Mouse (Mus musculus) lung, adult 2 months (tissue): ENCODE results near the gene Tnfrsf26.

Experiments
- CTCF ChIP-seq: fragments of 200-500 bp; IDR thresholded peaks from 2 replicates; pipeline ENCODE4 v1.5.1; 2011; ENCODE audit warnings: mild to moderate bottlenecking, low read length, control low read depth; ENCODE audit not compliant: insufficient read depth
- POLR2A ChIP-seq: fragments of 200-500 bp; IDR thresholded peaks from 2 replicates; pipeline ENCODE4 v1.6.1; 2011; ENCODE audit warnings: low read depth, mild to moderate bottlenecking, control low read depth, low read length, borderline replicate concordance; ENCODE audit errors: extremely low read depth

DNA sequence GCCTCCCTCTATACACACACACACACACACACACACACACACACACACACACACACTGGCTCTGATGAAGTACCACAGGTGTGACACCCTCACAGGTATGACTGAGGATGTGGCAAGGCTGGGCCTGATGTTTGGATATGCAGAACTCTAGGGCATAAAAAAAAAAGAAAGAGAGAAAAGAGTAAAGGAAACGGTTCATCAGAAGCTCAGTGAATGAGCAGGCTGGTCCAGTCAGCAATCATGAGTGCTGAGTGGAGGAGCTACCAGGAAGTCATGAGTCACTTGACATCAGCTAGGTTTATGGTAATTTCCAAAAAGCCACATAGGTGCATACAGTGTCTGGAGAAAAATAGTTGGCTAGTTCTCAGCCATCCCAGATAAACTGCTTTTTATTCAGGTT lies 979 bp upstream of the Tnfrsf26 start:
- TF ChIP-seq CTCF: no peak
- no peak for TF ChIP-seq POLR2A
